In the genomic region with DNA sequence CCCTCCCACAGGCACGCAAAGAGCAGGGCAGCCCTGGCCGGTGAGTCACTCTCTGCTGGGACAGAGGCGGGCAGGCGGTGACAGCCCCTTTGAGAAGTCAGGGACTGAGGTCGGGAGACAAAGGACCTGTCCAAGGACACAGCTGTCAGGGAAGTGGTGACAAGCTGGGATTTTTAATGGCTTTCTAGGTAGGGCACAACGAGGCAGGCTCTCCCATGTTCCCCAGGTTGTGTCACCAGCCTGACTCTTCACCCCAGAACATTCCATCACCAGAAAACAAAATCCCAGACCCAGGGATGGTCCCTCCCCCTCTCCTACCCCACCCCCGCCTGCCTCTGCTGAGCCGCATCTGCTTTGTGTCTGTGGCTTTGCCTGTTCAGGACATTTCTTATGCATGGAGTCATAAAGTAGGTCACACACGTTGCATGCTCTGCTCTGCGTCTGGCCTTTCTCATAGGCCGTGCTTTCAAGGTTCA, we compare ENCODE assay signal across 10 mouse cellular contexts. TPM values are rescaled to one million over a fixed set of nuclear protein-coding genes. Genes with fewer than 3 reads are reported as not detected.
DNase-seq lines count a peak whose midpoint lies in the region; ATAC-seq and TF ChIP-seq lines count a peak whose summit lies in the region.
"Had no signal": no experiment of that assay in that cellular context is flagged by ENCODE, and none has a peak within 500 bp of the region (broad histone marks: within the 10 kb centered on the region; RNA-seq: fewer than 3 reads in every experiment).

No protein-coding gene starts in this region.

- H3K4me2 ChIP-seq in lung, postnatal 0 days (replicated peaks; ENCODE audit: low read depth, low read length): no peak overlapping the region

- H3K27ac ChIP-seq in lung, postnatal 0 days (ENCODE audit: low read length): peak overlapping the region; percentile 27; the same call in 1 of the 2 replicates
- H3K27ac ChIP-seq: macrophage had no signal

- no peaks in the 10 kb centered on the region for H3K4me1 ChIP-seq in lung, postnatal 0 days (ENCODE audit: insufficient read depth, low read depth, low read length)

- no peaks in the 10 kb centered on the region for H3K27me3 ChIP-seq in lung, postnatal 0 days (replicated peaks; ENCODE audit: insufficient read depth, low read length)

- WGBS in lung, postnatal 0 days: 39% methylated on average over 11 of the region's 11 CpGs

- DNase-seq in lung, postnatal 0 days (ENCODE audit: low spot score): peak; percentile 62
- no peak for DNase-seq in lung, adult 18-20 months
- peak; percentile 88 for DNase-seq in adrenal gland, postnatal 36 days
- peak; percentile 70 for DNase-seq in heart, postnatal 4 days
- peak; percentile 62 for DNase-seq in thymus, postnatal 14 days
- DNase-seq in frontal cortex, postnatal 25 days (ENCODE audit: low spot score in 2 of 2): no peak
- no peak for DNase-seq in urinary bladder, adult 2 months (ENCODE audit: low spot score)
- DNase-seq: cerebellum, postnatal 10 days; kidney, adult 8-10 months had no signal

- H3K36me3 ChIP-seq in lung, postnatal 0 days (ENCODE audit: insufficient read depth, low read length): no peaks in the 10 kb centered on the region

- no peak overlapping the region for H3K9ac ChIP-seq in lung, postnatal 0 days (replicated peaks; ENCODE audit: low read depth)

- no peak for TF ChIP-seq EP300 in lung, postnatal 0 days (IDR thresholded peaks at IDR 0.05)

- no peak overlapping the region for H3K4me3 ChIP-seq in lung, postnatal 0 days (ENCODE audit: low read depth, low read length)

- no peaks in the 10 kb centered on the region for H3K9me3 ChIP-seq in lung, postnatal 0 days (ENCODE audit: low read length)

- peak; percentile 85 for ATAC-seq in lung, postnatal 0 days

- no peak for TF ChIP-seq CTCF in lung, postnatal 0 days (IDR thresholded peaks at IDR 0.05)

RNA-seq across cellular contexts. Expression of gene Snai1, which starts 15.0 kb away (rescaled TPM):
- 55.4 and 63.0 TPM in 2 replicates for polyA plus RNA-seq in lung, postnatal 0 days (2015; fragmentation: Nextera tagmentation; extraction: Ambion mirVana)
- total RNA-seq in adrenal gland, postnatal 36 days (2021): 10 to 100 TPM in 1 of 2 experiments, 1 to 10 TPM in 1; 5.4 to 11.2 TPM
- total RNA-seq in heart, postnatal 4 days (2021): 1 to 10 TPM; 4.3 to 5.0 TPM
- polyA plus RNA-seq in urinary bladder, adult 2 months (2012; rRNA removed): 21.3 and 31.0 TPM in 2 replicates
- polyA plus RNA-seq: macrophage had no signal

Comparison
In these comparisons a context has a peak if more than half of its experiments do, and no peak if none do; other contexts are left out.
1. DNase-seq: peak in lung, postnatal 0 days (single experiment), adrenal gland, postnatal 36 days (2 of 2), heart, postnatal 4 days (single experiment) and thymus, postnatal 14 days (single experiment); none in lung, adult 18-20 months (0 of 2), frontal cortex, postnatal 25 days (0 of 2) and urinary bladder, adult 2 months (single experiment).